Mouse (Mus musculus): ENCODE measurements around the gene Sphkap. TPM values are rescaled to one million over a fixed set of nuclear protein-coding genes. Genes with fewer than 3 reads are reported as not detected.

Sphkap gene
- polyA plus RNA-seq, 1 experiment from 2014 or later: 4.6 TPM

DNA sequence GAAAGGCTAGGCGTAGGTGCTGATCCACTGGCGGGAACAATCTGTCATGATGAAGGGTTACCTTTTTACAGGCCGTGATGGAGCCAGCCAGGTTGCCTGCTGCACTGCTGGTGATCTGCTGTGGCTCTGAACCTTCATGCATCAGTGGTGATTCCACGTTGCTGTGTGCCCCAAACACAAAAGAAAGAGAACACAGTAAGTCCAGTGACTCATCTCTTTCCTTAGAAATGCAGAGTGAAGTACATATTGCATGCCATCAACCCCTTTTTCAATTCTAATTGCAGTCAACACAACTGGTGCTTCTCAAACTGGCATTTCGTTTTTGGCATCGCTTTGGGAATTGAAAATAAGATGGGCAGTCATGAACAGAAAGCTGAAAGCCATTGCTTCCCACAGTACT, 45.8 kb downstream of the Sphkap start:
- Histone ChIP-seq H3K9ac (no peak overlapping the region), H3K4me2 (no peak overlapping the region), H3K4me1 (replicated peaks) (no peaks in the 10 kb centered on the region), H3K9me3 (no peaks in the 10 kb centered on the region), H3K4me3 (no peak overlapping the region), H3K27ac (replicated peaks) (no peak overlapping the region), H3K27me3 (no peaks in the 10 kb centered on the region), H3K36me3 (no peaks in the 10 kb centered on the region)
- no peak for ATAC-seq (ENCODE audit: low read depth)
- 80% methylated on average over 6 of the region's 6 CpGs for WGBS

DNA sequence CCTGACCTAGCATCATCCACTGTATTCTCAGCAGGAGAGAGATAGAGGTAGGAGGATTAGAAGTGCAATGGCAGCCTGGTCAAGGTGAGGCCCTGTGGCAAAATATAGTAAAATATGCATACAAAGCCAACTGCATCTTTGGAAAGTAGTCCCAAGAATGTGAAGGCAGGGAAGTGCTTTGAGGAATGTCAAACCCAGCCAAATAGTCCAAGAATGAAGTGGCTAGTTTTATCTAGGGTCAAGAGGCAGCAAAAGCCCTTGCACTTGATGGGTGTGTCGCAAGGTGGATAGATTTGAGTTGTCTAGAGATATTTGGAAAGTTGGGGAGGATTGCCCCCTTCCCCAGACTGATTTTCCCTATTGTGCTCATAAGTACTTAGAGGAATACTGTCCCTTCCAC, 61.5 kb downstream of the Sphkap start:
- 93% methylated on average over 1 of the region's 1 CpGs for WGBS
- Histone ChIP-seq H3K4me3 (no peak overlapping the region), H3K27me3 (no peaks in the 10 kb centered on the region), H3K9ac (no peak overlapping the region), H3K36me3 (no peaks in the 10 kb centered on the region), H3K4me2 (no peak overlapping the region), H3K4me1 (replicated peaks) (no peaks in the 10 kb centered on the region), H3K27ac (replicated peaks) (no peak overlapping the region), H3K9me3 (no peaks in the 10 kb centered on the region)
- ATAC-seq (ENCODE audit: low read depth): no peak

DNA sequence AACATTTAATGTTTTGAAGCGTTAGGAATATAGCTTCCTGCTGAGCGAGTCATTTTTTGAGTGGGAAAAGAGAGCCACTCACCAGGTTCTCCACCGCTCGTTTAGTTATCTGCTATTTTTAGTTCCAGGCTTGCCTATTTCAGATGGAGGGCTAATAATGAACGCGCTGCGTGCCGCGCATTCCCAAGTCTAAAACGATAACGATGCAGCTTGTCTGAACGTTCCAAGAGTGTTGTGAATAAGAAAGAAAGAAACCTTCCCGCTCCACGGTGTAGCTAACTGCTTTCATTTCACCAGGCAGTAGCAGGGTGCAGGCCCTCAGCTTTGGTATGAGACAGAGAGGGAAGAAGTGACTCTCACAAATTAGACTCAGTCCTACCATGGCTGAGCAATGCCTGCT, 62.4 kb downstream of the Sphkap start:
- no peak overlapping the region for H3K27ac ChIP-seq (replicated peaks)
- H3K9me3 ChIP-seq: no peaks in the 10 kb centered on the region
- H3K9ac ChIP-seq: no peak overlapping the region
- no peak for ATAC-seq (ENCODE audit: low read depth)
- no peaks in the 10 kb centered on the region for H3K27me3 ChIP-seq
- H3K4me2 ChIP-seq: no peak overlapping the region
- H3K4me3 ChIP-seq: no peak overlapping the region
- 89% methylated on average over 14 of the region's 14 CpGs for WGBS
- no peaks in the 10 kb centered on the region for H3K36me3 ChIP-seq
- no peaks in the 10 kb centered on the region for H3K4me1 ChIP-seq (replicated peaks)

DNA sequence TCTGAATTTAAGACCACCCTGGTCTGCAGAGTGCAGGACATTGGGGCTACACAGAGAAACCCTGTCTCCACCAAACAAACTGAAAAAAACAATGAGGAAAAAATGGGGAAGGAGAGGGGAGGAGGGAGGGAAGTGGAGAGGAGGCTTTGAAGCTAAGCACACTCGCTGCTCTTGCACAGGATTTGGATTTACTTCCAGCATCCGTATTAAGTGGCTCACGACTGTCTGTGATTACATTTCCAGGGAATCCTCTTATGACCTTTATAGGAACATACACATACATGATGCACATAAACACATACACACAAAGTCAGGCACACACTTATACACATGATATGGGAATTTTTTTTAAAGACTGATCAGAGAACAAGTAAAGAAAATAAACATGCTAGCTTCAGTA, 62.9 kb downstream of the Sphkap start:
- H3K27ac ChIP-seq (replicated peaks): no peak overlapping the region
- no peak for ATAC-seq (ENCODE audit: low read depth)
- no peaks in the 10 kb centered on the region for H3K27me3 ChIP-seq
- H3K4me3 ChIP-seq: no peak overlapping the region
- H3K4me1 ChIP-seq (replicated peaks): no peaks in the 10 kb centered on the region
- no peak overlapping the region for H3K9ac ChIP-seq
- no peaks in the 10 kb centered on the region for H3K36me3 ChIP-seq
- WGBS: 64% methylated on average over 3 of the region's 3 CpGs
- no peak overlapping the region for H3K4me2 ChIP-seq
- no peaks in the 10 kb centered on the region for H3K9me3 ChIP-seq

DNA sequence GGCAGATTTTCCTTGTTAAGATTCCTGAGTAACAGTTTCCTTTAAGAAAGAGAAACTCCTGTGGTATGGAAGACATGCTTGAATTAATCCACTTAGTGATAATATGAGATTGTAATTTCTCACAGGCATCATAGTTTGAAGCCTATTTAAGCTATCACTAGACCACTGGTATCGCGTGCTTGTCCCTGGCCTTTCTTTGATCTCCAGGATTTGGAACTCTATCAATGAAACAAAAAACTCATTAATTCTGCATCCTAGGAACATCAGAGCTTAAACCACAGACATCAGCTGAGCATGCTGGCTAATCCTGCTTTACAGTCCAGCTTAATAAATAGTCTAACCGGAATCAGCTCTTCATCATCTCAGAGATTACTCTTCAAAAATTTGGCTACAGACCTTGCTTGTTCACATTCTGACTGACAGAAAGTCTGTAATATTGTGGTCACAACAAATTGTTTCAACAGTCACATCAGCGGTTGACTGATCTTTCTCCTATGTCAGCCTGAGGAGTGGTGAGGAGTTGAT, 65.2 kb downstream of the Sphkap start:
- no peak for ATAC-seq (ENCODE audit: low read depth)
- Histone ChIP-seq H3K27me3 (no peaks in the 10 kb centered on the region), H3K27ac (replicated peaks) (no peak overlapping the region), H3K4me3 (no peak overlapping the region), H3K36me3 (no peaks in the 10 kb centered on the region), H3K9me3 (no peaks in the 10 kb centered on the region), H3K4me2 (no peak overlapping the region), H3K9ac (no peak overlapping the region), H3K4me1 (replicated peaks) (no peaks in the 10 kb centered on the region)
- WGBS: 90% methylated on average over 4 of the region's 4 CpGs

DNA sequence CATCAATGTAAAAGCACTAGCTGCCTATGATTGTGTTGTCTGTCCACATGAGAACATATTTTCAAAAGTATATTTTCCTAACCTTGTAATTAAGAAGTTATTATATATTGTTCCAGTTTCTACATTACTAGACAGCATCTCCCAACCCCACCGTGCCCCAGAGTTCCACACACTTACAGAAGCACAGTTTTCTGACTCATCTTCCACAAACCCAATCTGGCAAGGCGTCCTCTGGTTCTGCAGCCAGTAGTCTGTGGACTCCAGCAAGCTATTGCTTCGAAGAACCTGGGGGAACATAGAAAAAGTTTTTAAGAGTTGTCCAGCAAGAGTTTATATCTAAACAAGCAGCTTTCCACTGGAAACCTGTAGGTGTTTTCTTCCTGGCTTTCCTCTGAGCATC, 68.6 kb downstream of the Sphkap start:
- Histone ChIP-seq H3K27me3 (no peaks in the 10 kb centered on the region), H3K4me2 (no peak overlapping the region), H3K36me3 (no peaks in the 10 kb centered on the region), H3K4me1 (replicated peaks) (no peaks in the 10 kb centered on the region), H3K4me3 (no peak overlapping the region), H3K9ac (no peak overlapping the region), H3K27ac (replicated peaks) (no peak overlapping the region), H3K9me3 (no peaks in the 10 kb centered on the region)
- no peak for ATAC-seq (ENCODE audit: low read depth)
- 84% methylated on average over 3 of the region's 3 CpGs for WGBS

DNA sequence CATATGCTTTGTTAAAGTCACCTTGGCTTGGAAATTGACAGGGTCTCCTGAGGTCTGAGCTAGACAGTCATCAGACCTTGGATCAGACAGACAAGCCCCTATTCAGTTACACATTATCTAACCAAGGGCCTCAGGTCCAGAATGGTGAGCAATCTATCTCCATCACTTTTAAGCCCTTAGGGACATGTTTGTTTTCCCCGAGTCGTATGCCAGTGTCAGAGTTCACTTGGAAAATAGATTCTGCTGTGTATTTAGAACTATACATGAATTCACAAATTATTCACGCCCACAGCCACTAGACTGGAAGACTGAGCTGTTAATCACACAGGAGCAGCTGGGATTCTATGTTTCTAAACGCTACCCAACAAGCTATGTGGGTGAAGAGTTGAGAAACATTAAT, 91.1 kb downstream of the Sphkap start:
- Histone ChIP-seq H3K4me2 (no peak overlapping the region), H3K27me3 (no peaks in the 10 kb centered on the region), H3K4me1 (replicated peaks) (peaks cover 4% of the 10 kb centered on the region), H3K27ac (replicated peaks) (no peak overlapping the region), H3K4me3 (no peak overlapping the region), H3K9me3 (no peaks in the 10 kb centered on the region), H3K36me3 (no peaks in the 10 kb centered on the region), H3K9ac (no peak overlapping the region)
- ATAC-seq (ENCODE audit: low read depth): peak; percentile 56; the same call in 1 of the 2 replicates
- WGBS: 7% methylated on average over 4 of the region's 4 CpGs

DNA sequence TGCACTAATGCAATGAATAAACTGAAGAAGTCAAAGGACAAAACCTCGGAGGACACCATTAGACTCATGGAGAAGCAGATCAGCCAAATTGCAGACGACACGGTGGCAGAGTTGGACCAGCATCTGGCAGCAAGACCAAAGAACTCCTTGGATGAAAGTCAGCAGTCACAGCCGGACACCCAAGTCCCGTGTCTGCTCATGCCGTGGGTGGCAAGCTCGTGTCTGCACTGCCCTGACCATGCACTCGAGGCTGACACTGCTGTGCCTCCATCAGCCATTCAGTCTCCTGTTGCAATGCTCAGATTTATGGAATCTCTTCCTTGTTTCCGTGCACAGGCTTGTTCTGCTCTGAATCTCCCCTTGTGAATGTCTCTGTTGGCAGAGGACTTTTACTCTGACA, 92.9 kb downstream of the Sphkap start:
- H3K4me3 ChIP-seq: no peak overlapping the region
- WGBS: 74% methylated on average over 9 of the region's 9 CpGs
- no peaks in the 10 kb centered on the region for H3K27me3 ChIP-seq

DNA sequence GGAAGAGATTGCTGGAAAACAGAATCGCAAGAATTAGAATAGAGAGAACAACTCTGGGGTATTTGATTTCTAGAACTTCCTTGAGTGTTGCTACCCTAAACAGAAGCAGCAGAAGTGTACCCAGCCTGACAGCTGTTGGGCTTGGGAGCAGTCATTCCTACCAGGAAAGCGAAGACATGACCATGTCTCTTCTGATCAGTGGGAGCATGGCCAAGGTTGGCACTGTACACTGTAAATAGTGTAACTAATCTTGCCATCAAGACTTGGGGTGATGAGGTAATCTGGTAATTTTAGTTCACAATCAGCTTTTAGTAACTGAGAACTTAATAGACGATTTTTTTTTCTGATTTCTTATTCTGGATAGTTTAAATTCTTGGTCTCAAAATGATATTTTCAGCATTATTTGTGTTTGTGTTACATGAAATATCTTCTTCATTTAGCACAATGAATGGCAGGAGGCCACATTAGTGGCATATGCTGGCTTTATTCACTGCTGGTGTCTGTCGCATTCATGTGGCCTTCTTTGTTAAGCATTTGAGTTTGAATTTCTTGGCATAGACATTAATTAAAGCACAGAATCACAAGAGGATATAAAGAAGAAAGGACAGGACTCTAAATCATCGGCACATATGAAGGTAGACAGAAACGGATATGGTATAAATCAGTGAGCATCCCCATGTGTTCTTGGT, 96.2 kb downstream of the Sphkap start:
- WGBS: 69% methylated on average over 6 of the region's 6 CpGs
- H3K9me3 ChIP-seq: no peaks in the 10 kb centered on the region
- H3K36me3 ChIP-seq: no peaks in the 10 kb centered on the region
- H3K27me3 ChIP-seq: no peaks in the 10 kb centered on the region
- no peak overlapping the region for H3K9ac ChIP-seq
- no peak overlapping the region for H3K27ac ChIP-seq (replicated peaks)
- H3K4me1 ChIP-seq (replicated peaks): peaks cover under 1% of the 10 kb centered on the region; the same call in 1 of the 2 replicates
- H3K4me2 ChIP-seq: no peak overlapping the region
- H3K4me3 ChIP-seq: no peak overlapping the region
- no peak for ATAC-seq (ENCODE audit: low read depth)

More for the DNA sequence above, 92.9 kb downstream of the Sphkap start:
- no peak for ATAC-seq (ENCODE audit: low read depth)
- H3K36me3 ChIP-seq: no peaks in the 10 kb centered on the region
- H3K9ac ChIP-seq: no peak overlapping the region
- H3K9me3 ChIP-seq: no peaks in the 10 kb centered on the region
- no peak overlapping the region for H3K4me2 ChIP-seq
- peaks cover 4% of the 10 kb centered on the region for H3K4me1 ChIP-seq (replicated peaks)
- no peak overlapping the region for H3K27ac ChIP-seq (replicated peaks)

DNA sequence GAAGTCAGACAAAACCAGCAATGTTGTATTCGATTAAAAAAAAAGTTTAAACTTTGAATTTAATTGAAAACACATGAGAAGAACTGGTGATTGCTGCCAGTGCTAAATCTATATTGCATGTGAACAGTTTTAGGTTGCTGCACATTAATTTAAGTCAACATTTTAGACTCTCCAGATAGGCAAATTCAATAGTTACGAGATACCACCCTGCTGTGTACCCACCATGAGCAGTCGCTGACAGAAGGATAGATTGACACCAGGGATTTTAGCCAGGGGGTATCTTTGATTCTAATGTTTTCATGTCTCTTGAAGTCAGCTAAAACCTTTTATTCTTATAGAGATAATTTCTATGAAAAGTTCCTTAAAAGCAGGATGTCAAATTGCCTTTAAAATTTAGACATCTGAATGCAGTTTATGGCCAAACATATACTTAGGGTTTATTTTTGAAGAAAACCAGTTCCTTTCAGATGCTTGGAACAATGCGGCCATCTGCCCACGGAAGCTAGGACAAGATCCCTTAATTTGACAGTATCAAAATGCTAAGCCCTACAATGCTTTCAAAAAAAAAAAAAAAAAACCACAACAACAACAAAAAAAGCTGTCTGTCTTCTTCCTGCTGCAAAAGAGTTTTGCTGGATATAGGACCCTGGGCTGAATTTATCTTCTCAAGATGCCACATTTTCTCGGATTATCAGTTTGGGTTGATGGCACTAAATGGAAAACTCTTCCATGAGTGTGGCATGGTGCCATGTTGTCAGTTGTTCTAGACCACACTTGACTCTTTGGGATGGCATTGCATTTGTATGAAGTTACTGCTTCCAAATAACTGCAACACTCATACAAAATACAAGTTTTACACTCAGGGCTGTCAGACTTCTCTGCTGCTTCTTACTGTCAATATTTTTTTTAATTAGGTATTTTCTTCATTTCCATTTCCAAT, 110.6 kb downstream of the Sphkap start:
- no peak for ATAC-seq (ENCODE audit: low read depth)
- 74% methylated on average over 6 of the region's 6 CpGs for WGBS

DNA sequence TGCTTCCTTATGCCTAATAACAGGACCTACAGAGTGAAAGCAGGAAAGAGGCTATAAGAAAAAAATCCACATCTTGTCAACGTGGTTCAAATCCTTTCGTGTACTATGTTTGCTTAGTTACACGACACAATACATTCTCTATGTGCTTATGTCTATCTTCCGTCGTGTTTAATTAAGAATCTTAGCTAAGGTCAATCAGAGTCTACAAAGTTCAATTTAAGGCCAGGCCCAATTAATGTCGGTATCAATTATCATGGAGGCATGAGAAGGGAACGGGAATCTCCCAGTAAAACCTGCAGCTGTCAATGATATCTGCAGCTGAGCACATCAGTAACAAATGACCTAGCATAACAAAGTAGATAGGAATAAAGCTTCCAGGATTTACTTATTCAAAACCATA, 122.1 kb downstream of the Sphkap start:
- no peaks in the 10 kb centered on the region for H3K9me3 ChIP-seq
- H3K9ac ChIP-seq: no peak overlapping the region
- H3K27me3 ChIP-seq: no peaks in the 10 kb centered on the region
- H3K27ac ChIP-seq (replicated peaks): no peak overlapping the region
- no peak overlapping the region for H3K4me2 ChIP-seq
- H3K4me1 ChIP-seq (replicated peaks): no peaks in the 10 kb centered on the region
- H3K36me3 ChIP-seq: no peaks in the 10 kb centered on the region
- WGBS: 60% methylated on average over 7 of the region's 7 CpGs
- no peak overlapping the region for H3K4me3 ChIP-seq
- ATAC-seq (ENCODE audit: low read depth): no peak

More for the DNA sequence above, 110.6 kb downstream of the Sphkap start:
- Histone ChIP-seq H3K9me3 (no peaks in the 10 kb centered on the region), H3K27me3 (no peaks in the 10 kb centered on the region), H3K9ac (no peak overlapping the region), H3K4me2 (no peak overlapping the region), H3K27ac (replicated peaks) (no peak overlapping the region), H3K36me3 (no peaks in the 10 kb centered on the region), H3K4me1 (replicated peaks) (no peaks in the 10 kb centered on the region), H3K4me3 (no peak overlapping the region)

DNA sequence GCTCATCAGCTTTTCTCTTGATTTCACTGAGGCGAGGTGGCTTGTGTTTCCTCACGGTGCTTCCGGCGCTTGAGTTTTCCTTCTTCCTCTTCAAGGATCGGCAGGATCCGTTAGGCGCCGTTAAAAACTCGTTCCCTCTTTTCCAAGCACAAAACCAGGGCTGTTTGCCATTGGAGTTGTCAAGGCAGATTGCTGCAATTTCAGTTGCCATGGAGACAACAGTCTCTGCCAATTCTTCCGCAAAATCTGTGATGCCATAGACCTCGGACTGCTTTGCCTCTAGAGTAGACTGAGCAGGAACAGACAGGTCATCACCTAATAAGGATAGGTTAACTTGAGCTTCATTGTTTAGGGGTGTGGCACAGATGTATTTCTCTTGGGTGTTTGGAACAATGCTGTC, 131.0 kb downstream of the Sphkap start:
- 0 out of 2 replicates have a peak, but pooled peaks have one; percentile 15 for ATAC-seq (ENCODE audit: low read depth)
- Histone ChIP-seq H3K36me3 (no peaks in the 10 kb centered on the region), H3K4me1 (replicated peaks) (0 out of 2 replicates have a peak, but pooled peaks cover 5% of the 10 kb centered on the region), H3K9ac (no peak overlapping the region), H3K27me3 (no peaks in the 10 kb centered on the region), H3K4me2 (no peak overlapping the region), H3K9me3 (no peaks in the 10 kb centered on the region), H3K4me3 (no peak overlapping the region), H3K27ac (replicated peaks) (no peak overlapping the region)
- WGBS: 50% methylated on average over 11 of the region's 11 CpGs
